Mouse (Mus musculus) frontal cortex, postnatal 14 days (tissue): ENCODE measurements around the gene Mgat4c.
"Not testable (repeated sequence)": the region's sequence is repeated elsewhere in the genome, so short reads cannot be mapped to it uniquely, and the experiment has no call there.

Source experiments
- DNase-seq, 2 experiments: peaks; one replicate each; pipeline ENCODE4 v3.0.0; 2022; ENCODE audit warnings: low spot score in 2 of 2

Mgat4c gene

GRCm38 (mm10) chr10:102127340-102127739, 446.1 kb downstream of the Mgat4c start:
- no peak for DNase-seq

GRCm38 (mm10) chr10:102154865-102155264, 473.6 kb downstream of the Mgat4c start:
- no peak for DNase-seq

GRCm38 (mm10) chr10:102155853-102156252, 474.6 kb downstream of the Mgat4c start:
- no peak for DNase-seq

GRCm38 (mm10) chr10:102158809-102159208, 477.5 kb downstream of the Mgat4c start:
- peak in 1 of 2 experiments; percentile 7 for DNase-seq

- peak in 1 of 2 experiments; percentile 4 for DNase-seq
These were observed 503.4 kb downstream of the Mgat4c start for GRCm38 (mm10) chr10:102184726-102185125.

- DNase-seq, result no peak
These were observed 510.4 kb downstream of the Mgat4c start for GRCm38 (mm10) chr10:102191646-102192045.

- DNase-seq, result no peak
These were observed 515.6 kb downstream of the Mgat4c start for GRCm38 (mm10) chr10:102196850-102197249.

GRCm38 (mm10) chr10:102238558-102239211, 557.4 kb downstream of the Mgat4c start:
- DNase-seq, result no peak

GRCm38 (mm10) chr10:102243897-102244296, 562.6 kb downstream of the Mgat4c start:
- DNase-seq, result no peak

- DNase-seq, result no peak
These were observed 563.3 kb downstream of the Mgat4c start for GRCm38 (mm10) chr10:102244601-102245000.

- no peak for DNase-seq
These were observed 564.0 kb downstream of the Mgat4c start for GRCm38 (mm10) chr10:102245269-102245668.

GRCm38 (mm10) chr10:102308892-102309479, 627.7 kb downstream of the Mgat4c start:
- DNase-seq, result no peak

GRCm38 (mm10) chr10:102365685-102366381, 684.5 kb downstream of the Mgat4c start:
- DNase-seq, result no peak

GRCm38 (mm10) chr10:102370576-102370975, 689.3 kb downstream of the Mgat4c start:
- no peak for DNase-seq

- DNase-seq, result no peak
These were observed 690.8 kb downstream of the Mgat4c start for GRCm38 (mm10) chr10:102372111-102372510.

GRCm38 (mm10) chr10:102374061-102374460, 692.8 kb downstream of the Mgat4c start:
- DNase-seq, result no peak

- DNase-seq, result no peak
These were observed 696.1 kb downstream of the Mgat4c start for GRCm38 (mm10) chr10:102377377-102377776.

- no peak for DNase-seq
These were observed 707.9 kb downstream of the Mgat4c start for GRCm38 (mm10) chr10:102389223-102389622.

GRCm38 (mm10) chr10:102417654-102418272, 736.5 kb downstream of the Mgat4c start:
- DNase-seq, result no peak

GRCm38 (mm10) chr10:102435048-102435447, 753.8 kb downstream of the Mgat4c start:
- DNase-seq, result peak in 1 of 2 experiments; percentile 13

- not testable (repeated sequence) for DNase-seq
These were observed 754.2 kb downstream of the Mgat4c start for GRCm38 (mm10) chr10:102435467-102435866.
